8 mouse cellular contexts compared by ENCODE assay signal in genomic region chr9:124424542-124425410, GRCm38 (mm10). TPM values are rescaled to one million over a fixed set of nuclear protein-coding genes. Genes with fewer than 3 reads are reported as not detected.
A peak's percentile ranks its signal among the peaks of the same experiment; 100 is the strongest.
DNase-seq lines count a peak whose midpoint lies in the region; ATAC-seq and TF ChIP-seq lines count a peak whose summit lies in the region.

No protein-coding gene starts in this region.

- no peak for TF ChIP-seq CTCF in lung, postnatal 0 days (IDR thresholded peaks at IDR 0.05)

- no peaks in the 10 kb centered on the region for H3K36me3 ChIP-seq in hindbrain, embryonic 10.5 days
- H3K36me3 ChIP-seq in lung, postnatal 0 days (ENCODE audit: insufficient read depth, low read length): no peaks in the 10 kb centered on the region

- peak overlapping the region; percentile 99 for H3K27ac ChIP-seq in hindbrain, embryonic 10.5 days
- peak overlapping the region; percentile 99 for H3K27ac ChIP-seq in lung, postnatal 0 days (ENCODE audit: low read length)

- H3K4me1 ChIP-seq in hindbrain, embryonic 10.5 days (replicated peaks): peaks cover 6% of the 10 kb centered on the region
- no peaks in the 10 kb centered on the region for H3K4me1 ChIP-seq in lung, postnatal 0 days (ENCODE audit: insufficient read depth, low read depth, low read length)

- peak; percentile 63 for ATAC-seq in frontal cortex, adult (ENCODE audit: low TSS enrichment)
- peak; percentile 56 for ATAC-seq in lung, postnatal 0 days

- peak; percentile 98 for DNase-seq in MN1 (ENCODE audit: low spot score)
- peak; percentile 100 for DNase-seq in cerebellum, adult 9-10 months
- DNase-seq in hindbrain, embryonic 10.5 days (ENCODE audit: low spot score): peak; percentile 97
- peak; percentile 100 for DNase-seq in layer of hippocampus, adult 9-11 months
- DNase-seq in lung, postnatal 0 days (ENCODE audit: low spot score): peak; percentile 99
- peak; percentile 98 for DNase-seq in ovary, postnatal 14 days (ENCODE audit: low spot score)
- DNase-seq in thymus, postnatal 14 days: peak; percentile 98

- no peaks in the 10 kb centered on the region for H3K27me3 ChIP-seq in hindbrain, embryonic 10.5 days (ENCODE audit: insufficient read depth, poor library complexity, severe bottlenecking)
- no peaks in the 10 kb centered on the region for H3K27me3 ChIP-seq in lung, postnatal 0 days (replicated peaks; ENCODE audit: insufficient read depth, low read length)

- peak overlapping the region; percentile 76 for H3K9ac ChIP-seq in lung, postnatal 0 days (replicated peaks; ENCODE audit: low read depth)

- H3K4me2 ChIP-seq in lung, postnatal 0 days (replicated peaks; ENCODE audit: low read depth, low read length): peak overlapping the region; percentile 70

- H3K9me3 ChIP-seq in hindbrain, embryonic 10.5 days: no peaks in the 10 kb centered on the region
- H3K9me3 ChIP-seq in lung, postnatal 0 days (ENCODE audit: low read length): no peaks in the 10 kb centered on the region

- WGBS in hindbrain, embryonic 10.5 days: under 1% methylated on average over 48 of the region's 48 CpGs
- 0% methylated on average over 48 of the region's 48 CpGs for WGBS in lung, postnatal 0 days

- peak overlapping the region; percentile 78 for H3K4me3 ChIP-seq in hindbrain, embryonic 10.5 days
- H3K4me3 ChIP-seq in lung, postnatal 0 days (ENCODE audit: low read depth, low read length): peak overlapping the region; percentile 73

- TF ChIP-seq EP300 in lung, postnatal 0 days (IDR thresholded peaks at IDR 0.05): peak; percentile 87

RNA-seq across cellular contexts. Expression of gene Ppp2r3d, which starts 51.9 kb away (rescaled TPM):
- 142 and 209 TPM in 2 replicates for polyA plus RNA-seq in hindbrain, embryonic 10.5 days (2016; fragmentation: Nextera tagmentation; extraction: Ambion mirVana)
- 118 and 125 TPM in 2 replicates for polyA plus RNA-seq in lung, postnatal 0 days (2015; fragmentation: Nextera tagmentation; extraction: Ambion mirVana)

Comparison
In these comparisons a context has a peak if more than half of its experiments do, and no peak if none do; other contexts are left out.
1. Peak in every context shown above with its lines: DNase-seq, ATAC-seq, H3K4me3 ChIP-seq and H3K27ac ChIP-seq.